Mouse (Mus musculus): ENCODE measurements at regions not wholly inside any gene's neighbourhood (a gene's known extent, or its start where the extent isn't known, plus 50 kb on each side); places are given as distances from the start of the nearest gene placed in this dataset.

DNA sequence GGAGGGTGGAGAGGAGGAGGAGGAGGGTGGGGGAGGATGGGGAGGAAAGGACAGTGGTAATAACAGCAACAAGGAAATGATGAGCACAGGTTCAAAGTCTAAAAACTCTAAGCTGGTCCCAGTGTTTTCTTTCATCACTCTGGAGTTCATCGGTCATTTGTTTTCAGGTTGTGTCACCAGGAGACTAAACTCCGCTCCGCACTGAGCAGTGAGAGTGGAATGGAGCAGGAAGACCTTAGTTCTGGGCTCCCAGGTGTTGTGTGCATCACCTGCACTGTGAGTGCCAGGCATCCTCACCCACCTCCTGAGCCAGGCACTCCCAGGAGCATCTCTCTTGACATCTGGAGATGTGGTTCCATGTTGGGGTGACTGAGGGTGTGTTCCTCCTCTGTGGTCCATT, 241.3 kb upstream of the 1700056E22Rik start:
- TF ChIP-seq ZNF384 (IDR thresholded peaks at IDR 0.05; ENCODE audit: low read depth, low read length) (no peak), HCFC1 (IDR thresholded peaks at IDR 0.05; ENCODE audit: borderline replicate concordance, insufficient read depth, low read length) (no peak), ZC3H11A (IDR thresholded peaks at IDR 0.05; ENCODE audit: borderline replicate concordance, low read depth, low read length) (no peak), MAFK (IDR thresholded peaks at IDR 0.05; ENCODE audit: insufficient read depth, low read depth, low read length) (no peak), CHD2 (IDR thresholded peaks at IDR 0.05; ENCODE audit: low read depth, low read length) (no peak)
